Mouse (Mus musculus) fat pad, adult 2 months (tissue): ENCODE measurements around the gene Elf2.
"Not testable (repeated sequence)": the region's sequence is repeated elsewhere in the genome, so short reads cannot be mapped to it uniquely, and the experiment has no call there.

Source experiments
- DNase-seq: peaks from one replicate; pipeline ENCODE4 v3.0.0-alpha.2; 2011; ENCODE audit warnings: low read depth, low spot score; ENCODE audit errors: extremely low read depth

The Elf2 gene

DNA sequence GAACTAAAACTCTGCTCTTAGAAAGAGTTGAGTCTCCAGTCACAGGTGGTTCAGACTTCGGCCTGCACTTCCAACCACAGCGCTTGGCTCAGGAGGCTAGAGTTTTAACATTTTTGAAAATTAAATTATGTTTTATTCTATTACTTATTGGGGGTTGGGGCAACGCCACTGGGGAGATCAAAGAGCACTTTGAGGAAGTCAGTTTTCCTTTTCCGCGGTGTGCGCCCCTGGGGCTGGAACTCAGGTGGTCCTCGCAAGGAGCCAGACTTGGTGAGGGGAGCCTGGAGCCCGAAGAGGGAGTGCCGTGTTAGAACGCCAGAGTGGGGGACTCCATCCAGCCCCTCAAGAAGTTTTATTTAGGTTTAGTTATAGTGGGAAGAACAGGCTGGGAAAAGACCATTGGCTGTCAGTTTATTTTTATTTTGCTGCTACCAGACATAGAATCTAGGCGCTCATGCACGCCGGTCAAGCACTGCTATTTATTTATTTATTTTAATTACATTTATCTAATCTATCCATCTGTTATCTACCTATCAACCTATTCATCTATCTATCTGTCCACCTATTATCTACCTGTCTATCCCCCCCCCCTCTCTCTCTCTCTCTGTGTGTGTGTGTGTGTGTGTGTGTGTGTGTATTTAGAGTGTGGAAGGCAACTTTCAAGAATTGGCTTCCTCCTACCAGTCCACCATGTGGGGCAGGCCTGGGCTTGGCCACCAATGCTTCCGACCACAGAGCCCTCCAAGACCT, 19.3 kb upstream of the Elf2 start:
- no peak for DNase-seq

DNA sequence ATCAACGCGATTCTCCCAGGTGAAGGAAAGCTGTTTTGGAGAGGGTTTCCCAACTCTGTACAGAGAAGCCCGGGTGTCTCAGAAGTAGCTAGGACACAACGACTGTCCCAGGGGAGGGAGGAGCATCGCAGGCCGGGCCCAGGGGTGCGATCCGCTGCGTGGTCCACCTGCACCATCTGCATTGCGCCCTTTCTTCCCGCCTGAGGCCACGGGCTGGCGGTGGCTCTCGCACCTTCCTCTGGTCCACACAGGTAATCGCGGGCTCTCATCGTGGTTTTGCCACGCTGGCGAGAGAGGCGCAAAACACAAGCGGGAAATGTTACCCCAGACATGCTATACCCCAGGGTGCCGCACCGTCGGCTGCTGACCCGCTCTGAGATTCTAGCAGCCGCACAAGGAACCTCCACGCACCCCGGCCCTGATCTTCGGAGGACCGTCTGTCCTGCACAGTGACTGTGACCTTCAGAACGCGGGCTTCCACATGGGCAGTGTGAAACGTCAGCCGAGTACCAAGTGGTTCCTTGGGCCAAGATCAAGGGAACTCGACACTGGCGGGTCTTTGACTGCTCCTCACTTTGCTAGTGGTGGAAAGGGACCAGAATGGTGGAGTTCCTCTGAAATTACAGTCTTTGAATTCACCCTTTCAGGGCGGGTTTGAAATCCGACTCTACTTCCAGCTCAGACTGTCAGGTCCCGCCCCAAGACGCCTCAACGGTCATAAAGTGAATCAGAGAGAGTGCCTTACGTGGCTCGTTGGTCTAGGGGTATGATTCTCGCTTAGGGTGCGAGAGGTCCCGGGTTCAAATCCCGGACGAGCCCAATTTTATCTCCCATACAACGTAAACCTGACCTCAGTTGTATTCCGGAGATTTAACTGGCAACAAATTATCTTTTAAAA, 18.4 kb upstream of the Elf2 start:
- no peak for DNase-seq

DNA sequence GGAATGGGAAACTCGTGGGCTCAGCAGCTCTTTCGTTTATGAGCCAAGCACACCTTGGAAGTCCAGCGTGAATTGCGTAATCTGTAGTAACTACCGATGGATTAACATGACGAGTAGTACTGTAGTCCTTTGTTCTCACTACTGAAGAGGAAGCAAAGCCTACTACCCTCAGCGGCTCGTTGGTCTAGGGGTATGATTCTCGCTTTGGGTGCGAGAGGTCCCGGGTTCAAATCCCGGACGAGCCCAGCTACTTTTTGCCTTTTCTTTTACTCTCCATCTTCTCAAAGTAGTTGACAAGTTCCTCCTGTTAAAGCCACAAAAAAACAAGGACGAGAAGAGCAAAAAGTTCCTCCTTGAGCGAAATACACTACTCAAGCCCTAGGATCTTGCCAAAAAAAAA, 17.7 kb upstream of the Elf2 start:
- no peak for DNase-seq

DNA sequence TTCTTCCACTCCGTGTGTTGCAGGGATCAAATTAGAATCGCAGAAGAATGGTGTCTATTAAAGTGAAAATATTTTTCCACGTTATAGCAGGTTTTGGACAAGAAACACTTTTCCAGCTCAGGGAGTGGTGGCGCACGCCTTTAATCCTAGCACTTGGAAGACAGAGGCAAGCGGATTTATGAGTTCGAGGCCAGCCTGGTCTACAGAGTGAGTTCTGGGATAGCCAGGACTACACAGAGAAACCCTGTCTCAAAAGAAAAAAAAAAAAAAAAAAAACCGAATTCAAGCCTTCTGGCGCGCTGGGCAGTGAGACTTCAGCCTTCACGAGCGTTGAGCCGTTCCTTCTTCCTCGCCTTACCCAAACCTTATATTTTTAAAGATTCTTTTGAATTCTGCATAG, 17.2 kb upstream of the Elf2 start:
- DNase-seq: no peak

DNA sequence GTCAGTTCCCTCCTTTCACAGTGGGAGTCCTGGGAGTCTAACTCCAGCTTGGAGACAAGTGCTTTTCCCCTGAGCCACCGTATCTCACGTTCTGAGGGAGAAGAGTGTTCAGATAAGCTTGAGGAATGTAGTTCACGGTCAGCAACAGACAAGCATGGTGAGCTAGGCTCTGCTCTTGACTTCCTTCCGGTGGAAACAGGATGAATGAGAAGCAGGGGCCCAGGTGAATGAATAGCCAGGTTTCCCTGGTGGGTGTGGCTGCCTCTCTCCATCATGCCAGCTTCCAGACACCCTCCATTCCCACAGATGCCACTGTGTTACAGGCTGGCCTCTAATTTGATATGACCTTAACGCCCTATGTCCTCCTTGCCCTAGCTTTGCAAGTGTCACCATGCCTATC, 16.6 kb upstream of the Elf2 start:
- DNase-seq: no peak

GRCm38 (mm10) chr3:51354956-51355355, 14.5 kb upstream of the Elf2 start:
- not testable (repeated sequence) for DNase-seq

- no peak for DNase-seq
Observed at GRCm38 (mm10) chr3:51354034-51354427, 13.6 kb upstream of the Elf2 start.

DNA sequence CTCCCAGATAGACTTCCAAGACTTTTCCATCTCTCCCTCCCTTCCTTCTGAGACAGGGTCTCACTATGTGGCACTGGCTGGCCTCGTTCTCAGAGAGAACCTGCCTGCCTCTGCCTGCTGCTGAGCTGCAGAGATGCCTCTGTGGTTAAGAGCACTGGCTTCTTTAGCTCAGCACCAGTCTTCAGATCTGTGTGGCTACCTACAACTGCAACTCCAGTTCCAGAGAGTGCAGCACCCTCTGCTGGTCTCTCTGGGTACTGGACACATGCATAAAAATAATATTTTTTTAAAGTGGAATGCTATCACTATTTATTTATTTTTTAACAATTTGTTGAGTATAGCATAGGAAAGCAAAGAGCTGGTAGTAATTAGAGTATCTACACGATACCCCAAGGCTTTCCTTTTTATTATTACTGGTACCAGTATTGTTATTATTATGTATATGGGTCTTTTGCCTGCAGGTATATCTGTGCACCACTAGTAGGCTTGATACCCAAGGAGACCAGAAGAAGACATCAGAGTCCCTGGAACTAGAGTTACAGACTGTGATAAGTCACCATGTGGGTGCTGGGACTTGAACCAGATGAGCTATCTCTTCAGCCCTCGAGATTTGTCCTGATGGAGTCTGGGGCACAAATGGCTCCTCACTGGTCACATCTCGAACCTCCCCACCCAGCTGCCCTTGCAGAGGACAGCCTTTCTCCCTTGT, 13.0 kb upstream of the Elf2 start:
- no peak for DNase-seq

DNA sequence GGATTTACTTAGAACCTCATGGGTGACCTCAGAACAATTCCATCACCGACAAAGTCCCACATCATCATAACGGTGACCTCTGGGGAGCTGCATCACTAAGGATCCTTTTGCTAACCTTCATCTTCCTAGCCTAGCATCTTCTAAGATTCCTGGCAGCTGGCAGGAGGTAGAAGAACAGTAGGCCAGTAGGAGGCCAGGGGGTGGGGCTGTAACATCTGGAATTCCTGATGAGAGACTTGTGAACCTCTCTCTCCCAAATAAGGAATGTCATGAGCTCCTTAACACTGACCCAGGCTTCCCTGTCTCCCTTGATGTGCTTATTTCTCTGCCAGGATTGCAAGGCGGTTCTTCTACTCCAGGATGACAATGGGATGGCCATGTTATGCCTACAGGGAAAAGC, 10.3 kb upstream of the Elf2 start:
- DNase-seq: no peak

GRCm38 (mm10) chr3:51348646-51349238, 8.3 kb upstream of the Elf2 start:
- DNase-seq: no peak

DNA sequence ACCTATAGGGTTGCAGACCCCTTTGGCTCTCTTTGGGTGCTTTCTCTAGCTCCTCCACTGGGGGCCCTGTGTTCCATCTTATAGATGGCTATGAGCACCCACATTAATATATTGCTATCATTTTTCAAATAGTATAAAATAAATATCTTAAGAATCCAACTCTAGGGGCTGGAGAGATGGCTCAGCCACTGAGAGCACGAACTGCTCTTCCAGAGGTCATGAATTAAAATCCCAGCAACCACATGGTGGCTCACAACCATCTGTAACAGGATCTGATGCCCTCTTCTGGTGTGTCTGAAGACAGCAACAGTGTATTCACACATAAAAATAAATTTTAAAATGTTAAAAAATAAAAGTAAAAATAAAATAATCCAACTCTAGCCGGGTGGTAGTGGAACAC, 4.6 kb upstream of the Elf2 start:
- DNase-seq: not testable (repeated sequence)

DNA sequence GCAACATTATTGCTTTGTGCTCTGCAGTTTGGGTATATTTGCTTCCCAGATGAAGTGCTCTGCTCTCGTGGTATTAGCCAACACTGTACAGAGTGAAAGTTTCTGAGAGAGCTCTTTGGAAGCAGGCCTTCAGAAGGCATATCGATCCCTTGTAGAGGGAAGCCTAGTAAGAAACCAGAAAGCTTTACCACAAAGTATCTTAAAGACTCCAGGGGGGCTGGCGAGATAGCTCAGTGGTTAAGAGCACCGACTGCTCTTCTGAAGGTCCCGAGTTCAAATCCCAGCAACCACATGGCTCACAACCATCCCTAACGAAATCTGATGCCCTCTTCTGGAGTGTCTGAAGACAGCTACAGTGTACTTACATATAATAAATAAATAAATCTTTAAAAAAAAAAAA, 3.7 kb upstream of the Elf2 start:
- DNase-seq: not testable (repeated sequence)

DNA sequence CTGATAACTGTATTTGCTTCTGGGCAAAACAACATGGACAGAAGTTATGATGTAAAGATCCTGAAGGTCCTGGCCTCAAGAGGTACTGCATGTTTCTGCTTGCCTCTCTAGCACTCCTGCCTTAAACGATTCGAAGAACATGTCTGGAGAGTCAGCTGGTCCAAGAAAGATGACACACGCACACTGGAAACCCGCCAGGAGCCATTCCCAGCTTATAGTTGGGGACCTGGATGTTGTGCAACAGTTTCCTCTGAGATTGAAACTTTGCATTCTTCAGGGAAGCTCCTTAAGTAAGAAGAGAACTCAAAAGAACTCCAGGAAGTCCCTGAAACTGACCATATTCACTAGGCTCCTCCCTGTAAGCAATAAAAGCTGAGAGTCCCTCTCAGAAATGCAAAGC, 2.8 kb upstream of the Elf2 start:
- peak; percentile 84 for DNase-seq

DNA sequence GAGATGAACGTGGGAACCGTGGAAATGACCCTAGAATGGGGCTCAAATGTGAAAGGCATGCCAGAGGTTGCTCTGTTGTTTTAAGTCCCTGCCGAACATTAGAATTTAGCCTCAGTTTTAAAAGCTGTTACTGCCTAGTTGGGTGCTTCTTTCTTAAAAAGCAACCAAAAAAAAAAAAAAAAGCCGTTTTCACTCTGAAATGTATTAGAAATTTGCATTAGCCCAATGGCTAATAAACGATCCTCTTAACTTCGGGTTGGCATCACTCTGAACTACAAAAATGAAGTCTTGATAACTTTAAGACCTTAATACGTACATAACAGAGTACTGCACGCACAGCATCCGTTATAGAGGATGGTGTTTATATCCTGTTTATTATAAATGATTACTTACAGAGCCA, 1.7 kb upstream of the Elf2 start:
- DNase-seq: no peak

DNA sequence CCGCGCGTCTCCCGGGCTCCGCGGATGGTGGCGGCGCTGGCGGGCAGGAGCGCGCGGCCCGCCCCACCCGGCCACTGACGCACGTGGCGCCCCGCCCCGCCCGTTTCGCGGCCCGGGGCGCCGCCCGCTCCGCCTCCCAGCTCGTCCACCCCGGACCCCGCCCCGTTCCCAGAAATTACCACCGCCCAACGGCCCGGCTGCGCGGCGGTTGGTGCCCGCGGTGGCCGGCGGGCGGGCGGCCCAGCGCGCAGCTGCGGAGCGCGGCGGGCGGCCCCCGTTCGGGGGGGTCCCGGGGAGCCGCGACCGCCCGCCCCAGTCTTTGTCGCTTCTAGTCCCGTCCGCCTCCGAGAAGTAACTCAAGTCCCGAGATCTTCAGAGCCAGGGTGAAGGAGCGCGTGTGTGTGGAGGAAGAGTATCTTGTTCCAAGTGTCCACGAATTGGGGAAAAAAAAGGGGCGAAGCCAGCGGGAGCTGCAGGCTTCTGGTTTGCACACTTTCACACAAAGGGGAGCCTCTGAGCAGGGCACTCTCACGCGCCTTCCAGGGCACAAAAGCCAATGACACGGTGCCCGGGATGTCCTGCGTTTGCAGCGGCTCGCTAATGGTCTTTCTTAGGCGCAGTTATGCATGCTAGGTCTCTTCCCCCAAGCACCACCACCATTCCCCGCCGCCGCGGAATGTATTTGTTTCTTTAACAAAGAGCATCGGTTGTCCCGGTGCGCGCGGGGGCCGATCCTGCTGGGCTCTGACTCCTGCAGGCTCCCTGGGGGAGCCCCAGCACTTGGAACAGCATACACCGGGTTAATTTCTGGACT, 1.0 kb upstream of the Elf2 start:
- no peak for DNase-seq

GRCm38 (mm10) chr3:51339734-51340551, 520 bp downstream of the Elf2 start:
- DNase-seq: no peak

DNA sequence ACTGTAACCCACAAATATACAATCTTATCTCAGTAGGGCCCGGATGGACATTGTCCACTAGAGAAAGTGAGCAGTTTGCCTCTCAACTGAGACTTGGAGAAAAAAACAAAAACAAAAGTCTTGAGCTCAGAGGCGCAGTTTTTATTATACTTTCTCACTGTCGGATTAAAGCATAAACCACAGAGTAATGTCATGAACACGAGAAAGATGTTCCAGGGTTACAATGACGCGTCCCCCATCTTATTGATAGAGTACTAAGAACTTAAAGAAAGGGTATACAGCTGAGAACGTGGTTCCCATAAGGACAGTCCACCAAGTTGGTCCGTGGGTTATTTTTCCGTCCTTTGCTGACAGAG, 1.1 kb downstream of the Elf2 start:
- no peak for DNase-seq

DNA sequence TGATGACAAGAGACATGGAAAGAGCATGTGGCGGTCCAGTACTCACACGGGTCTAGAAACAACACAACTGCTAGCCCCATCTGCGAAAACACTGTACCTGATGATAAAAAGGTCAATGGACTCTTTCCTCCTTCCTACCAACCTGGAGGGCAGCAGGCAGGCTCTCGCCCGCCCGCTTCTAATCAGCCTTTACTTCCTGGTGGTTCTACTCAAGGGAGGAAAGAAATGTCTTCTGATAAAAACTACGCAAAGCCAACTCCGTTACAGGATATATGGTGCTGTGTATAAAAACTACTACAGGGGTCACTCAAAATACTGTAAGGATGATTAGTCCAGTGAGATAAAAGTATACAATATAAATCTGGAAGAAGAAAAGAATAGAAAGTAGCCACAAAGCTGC, 5.1 kb downstream of the Elf2 start:
- no peak for DNase-seq

- no peak for DNase-seq
Observed at GRCm38 (mm10) chr3:51333950-51334349, 6.5 kb downstream of the Elf2 start.
